ENCODE assay signal across 9 mouse cellular contexts in the genomic region with DNA sequence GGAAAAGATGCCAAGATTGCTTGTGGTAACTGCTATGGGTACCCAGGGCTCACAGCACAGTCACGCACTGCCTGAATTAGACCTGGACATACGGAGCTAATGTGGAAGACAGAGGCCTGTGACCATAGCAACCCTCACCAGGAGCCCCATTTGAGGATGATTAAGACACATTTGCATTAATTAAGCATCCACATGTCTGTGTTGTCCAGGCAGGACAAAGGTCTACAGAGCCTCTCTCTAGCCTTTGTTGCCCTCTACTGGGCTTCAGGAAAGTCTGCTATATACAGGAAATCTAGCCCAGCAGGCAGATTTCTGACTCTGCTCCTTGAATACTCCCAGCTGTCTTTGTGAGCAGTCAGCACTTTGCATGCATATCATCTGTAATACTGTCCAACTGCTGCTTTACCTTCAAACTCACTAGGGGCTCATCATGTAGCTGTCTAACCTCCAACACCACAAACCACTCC.
A peak's percentile ranks its signal among the peaks of the same experiment; 100 is the strongest.
DNase-seq lines count a peak whose midpoint lies in the region; ATAC-seq and TF ChIP-seq lines count a peak whose summit lies in the region.
"Had no signal": no experiment of that assay in that cellular context is flagged by ENCODE, and none has a peak within 500 bp of the region (broad histone marks: within the 10 kb centered on the region; RNA-seq: fewer than 3 reads in every experiment).

No protein-coding gene starts in this region.

- peak; percentile 99 for ATAC-seq in hindbrain, embryonic 16.5 days
- peak; percentile 96 for ATAC-seq in midbrain, embryonic 12.5 days (ENCODE audit: low FRiP score, low read depth)

- no peak overlapping the region for H3K27ac ChIP-seq in heart, adult 2 months
- no peak overlapping the region for H3K27ac ChIP-seq in hindbrain, embryonic 16.5 days (ENCODE audit: low read depth, low read length)
- H3K27ac ChIP-seq in midbrain, embryonic 12.5 days (replicated peaks): no peak overlapping the region
- H3K27ac ChIP-seq: heart, embryonic 13.5 days had no signal

- H3K9me3 ChIP-seq in hindbrain, embryonic 16.5 days (ENCODE audit: control insufficient read depth, low read length): no peaks in the 10 kb centered on the region
- no peaks in the 10 kb centered on the region for H3K9me3 ChIP-seq in midbrain, embryonic 12.5 days
- H3K9me3 ChIP-seq: heart, embryonic 13.5 days had no signal

- H3K4me2 ChIP-seq in hindbrain, embryonic 16.5 days (ENCODE audit: low read length): no peak overlapping the region
- no peak overlapping the region for H3K4me2 ChIP-seq in midbrain, embryonic 12.5 days (replicated peaks)
- H3K4me2 ChIP-seq: heart, embryonic 13.5 days had no signal

- H3K79me2 ChIP-seq in heart, adult 2 months (replicated peaks; ENCODE audit: control insufficient read depth, insufficient read depth, low read length): no peaks in the 10 kb centered on the region

- intact Hi-C loops in heart, adult 2 months (cut with DNase I): no loop called here

- TF ChIP-seq EP300 in heart, adult 2 months (IDR thresholded peaks at IDR 0.05; ENCODE audit: insufficient read depth, low read depth, low read length): no peak

- TF ChIP-seq POLR2A in heart, adult 2 months (IDR thresholded peaks at IDR 0.05; ENCODE audit: insufficient read depth, low read depth, low read length): no peak

- H3K4me1 ChIP-seq in heart, adult 2 months (ENCODE audit: control insufficient read depth, insufficient read depth, low read length): no peaks in the 10 kb centered on the region
- peaks cover 6% of the 10 kb centered on the region for H3K4me1 ChIP-seq in hindbrain, embryonic 16.5 days (ENCODE audit: control insufficient read depth, insufficient read depth, low read depth, low read length)
- H3K4me1 ChIP-seq in midbrain, embryonic 12.5 days: peaks cover 7% of the 10 kb centered on the region
- H3K4me1 ChIP-seq: heart, embryonic 13.5 days had no signal

- no peaks in the 10 kb centered on the region for H3K36me3 ChIP-seq in heart, adult 2 months (ENCODE audit: control insufficient read depth, insufficient read depth, low read length)
- no peaks in the 10 kb centered on the region for H3K36me3 ChIP-seq in hindbrain, embryonic 16.5 days (ENCODE audit: control insufficient read depth, insufficient read depth, low read length)
- H3K36me3 ChIP-seq in midbrain, embryonic 12.5 days: no peaks in the 10 kb centered on the region
- H3K36me3 ChIP-seq: heart, embryonic 13.5 days had no signal

- peak; percentile 59 for TF ChIP-seq CTCF in heart, adult 2 months (IDR thresholded peaks at IDR 0.05)

- no peaks in the 10 kb centered on the region for H3K27me3 ChIP-seq in heart, adult 2 months (ENCODE audit: control insufficient read depth, insufficient read depth, low read length)
- H3K27me3 ChIP-seq in hindbrain, embryonic 16.5 days (replicated peaks; ENCODE audit: control insufficient read depth, insufficient read depth, low read length): no peaks in the 10 kb centered on the region; the same call in 1 of the 2 replicates
- no peaks in the 10 kb centered on the region for H3K27me3 ChIP-seq in midbrain, embryonic 12.5 days
- H3K27me3 ChIP-seq: heart, embryonic 13.5 days had no signal

- DNase-seq in heart, adult 2 months: no peak
- no peak for DNase-seq in heart, adult 9 months (ENCODE audit: low spot score in 2 of 2)
- DNase-seq in Muller cell, postnatal 12 days (ENCODE audit: inconsistent ontology term): peak; percentile 77
- peak; percentile 35 to 39 for DNase-seq in cerebellum, postnatal 25 days
- DNase-seq in thymus, postnatal 14 days: no peak
- DNase-seq in gastrocnemius, postnatal 25 days: no peak

- H3K9ac ChIP-seq in heart, adult 2 months (ENCODE audit: low read depth, low read length): no peak overlapping the region
- H3K9ac ChIP-seq in hindbrain, embryonic 16.5 days (ENCODE audit: low read depth, low read length): no peak overlapping the region
- H3K9ac ChIP-seq in midbrain, embryonic 12.5 days (replicated peaks): no peak overlapping the region
- H3K9ac ChIP-seq: heart, embryonic 13.5 days had no signal

- WGBS in heart, adult 2 months: 33% methylated on average over 2 of the region's 2 CpGs
- 7% methylated on average over 2 of the region's 2 CpGs for WGBS in hindbrain, embryonic 16.5 days
- WGBS in midbrain, embryonic 12.5 days: 9% methylated on average over 2 of the region's 2 CpGs

- H3K4me3 ChIP-seq in heart, adult 2 months: no peak overlapping the region
- H3K4me3 ChIP-seq in hindbrain, embryonic 16.5 days (ENCODE audit: low read length): no peak overlapping the region
- no peak overlapping the region for H3K4me3 ChIP-seq in midbrain, embryonic 12.5 days
- H3K4me3 ChIP-seq: heart, embryonic 13.5 days had no signal

Comparison
In these comparisons a context has a peak if more than half of its experiments do, and no peak if none do; other contexts are left out.
1. DNase-seq: peak in Muller cell, postnatal 12 days (single experiment) and cerebellum, postnatal 25 days (2 of 2); none in heart, adult 2 months (0 of 2), heart, adult 9 months (0 of 2), thymus, postnatal 14 days (single experiment) and gastrocnemius, postnatal 25 days (single experiment).